Mouse (Mus musculus) ES-E14 (cell line): ENCODE measurements at regions not wholly inside any gene's neighbourhood (a gene's known extent, or its start where the extent isn't known, plus 50 kb on each side); places are given as distances from the start of the nearest gene placed in this dataset.

Source experiments
- CHD2 ChIP-seq: IDR thresholded peaks from 2 replicates; pipeline ENCODE4 v1.6.1; 2014; ENCODE audit warnings: mild to moderate bottlenecking, low read depth, low read length, inconsistent platforms
- HCFC1 ChIP-seq: IDR thresholded peaks from 2 replicates; pipeline ENCODE4 v1.6.1; 2012; ENCODE audit warnings: low read length, inconsistent platforms, borderline replicate concordance; ENCODE audit not compliant: insufficient read depth
- MAFK ChIP-seq: IDR thresholded peaks from 2 replicates; pipeline ENCODE4 v1.6.1; 2014; ENCODE audit warnings: mild to moderate bottlenecking, low read depth, low read length, inconsistent platforms; ENCODE audit not compliant: insufficient read depth
- ZC3H11A ChIP-seq: IDR thresholded peaks from 2 replicates; pipeline ENCODE4 v1.6.1; 2012; ENCODE audit warnings: low read depth, mild to moderate bottlenecking, inconsistent platforms, low read length, borderline replicate concordance
- ZNF384 ChIP-seq: IDR thresholded peaks from 2 replicates; pipeline ENCODE4 v1.6.1; 2012; ENCODE audit warnings: low read depth, low read length, inconsistent platforms

- TF ChIP-seq ZNF384: no peak
- no peak for TF ChIP-seq CHD2
- no peak for TF ChIP-seq HCFC1
- no peak for TF ChIP-seq ZC3H11A
- TF ChIP-seq MAFK: no peak
Measured at GRCm38 (mm10) chr4:131413380-131413779, 424.7 kb downstream of the Ptpru start.
